Mouse (Mus musculus) gastrocnemius, adult 2 months (tissue): ENCODE data around the gene Pde4d. TPM values are rescaled to one million over a fixed set of nuclear protein-coding genes. Genes with fewer than 3 reads are reported as not detected.

Source experiments
- DNase-seq: peaks from one replicate; pipeline ENCODE4 v3.0.0; 2022
- H3K27ac ChIP-seq: fragments of 200-600 bp; 2 replicates; pipeline ENCODE4 v1.8.1; 2022; ENCODE audit warnings: mild to moderate bottlenecking
- H3K4me3 ChIP-seq: fragments of 200-600 bp; 2 replicates; pipeline ENCODE4 v1.8.1; 2022; ENCODE audit warnings: mild to moderate bottlenecking, moderate library complexity
- CTCF ChIP-seq: fragments of 200-600 bp; IDR thresholded peaks from 2 replicates; pipeline ENCODE4 v1.8.1; 2022; ENCODE audit warnings: antibody characterized with exemption, mild to moderate bottlenecking, moderate library complexity
- intact Hi-C: fragments of 180-260 bp; cut with DNase I; formaldehyde crosslinking; loops from one replicate; pipeline ENCODE4 v1.15.1; 2025
- total RNA-seq, 2 experiments: library from RNA; stranded (reverse); gene quantifications; 2 replicates each; pipeline ENCODE4 v1.2.3; 2021

The Pde4d gene
- total RNA-seq, 2 experiments from 2014 or later, result 239 to 330 TPM

DNA sequence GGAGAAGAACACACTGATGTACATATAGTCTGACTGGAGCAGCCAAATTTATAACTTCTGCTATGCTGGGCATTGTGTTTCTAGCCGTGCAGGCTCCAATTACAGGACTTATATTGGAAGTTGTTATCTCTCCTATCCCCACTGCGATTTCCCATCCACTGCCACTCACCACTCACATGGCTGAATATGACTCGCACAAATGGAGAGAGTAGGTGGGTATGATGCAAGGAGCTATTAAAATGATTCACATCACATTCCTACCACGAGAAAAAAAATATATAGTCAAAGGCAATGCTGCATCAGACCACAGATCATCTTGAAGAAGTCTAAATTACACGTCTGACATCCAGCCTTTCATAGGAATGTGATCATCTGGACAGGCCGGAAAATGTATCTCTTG, 725.5 kb downstream of the Pde4d start:
- H3K27ac ChIP-seq, result no peak overlapping the region
- H3K4me3 ChIP-seq, result no peak overlapping the region
- TF ChIP-seq CTCF, result no peak
- intact Hi-C loops, result no loop called here
- DNase-seq, result no peak

- H3K4me3 ChIP-seq, result no peak overlapping the region
- peak; percentile 19 for DNase-seq
- intact Hi-C loops, result no loop called here
- H3K27ac ChIP-seq, result no peak overlapping the region
- TF ChIP-seq CTCF, result no peak
These were observed 726.3 kb downstream of the Pde4d start for GRCm38 (mm10) chr13:109175852-109176621.

DNA sequence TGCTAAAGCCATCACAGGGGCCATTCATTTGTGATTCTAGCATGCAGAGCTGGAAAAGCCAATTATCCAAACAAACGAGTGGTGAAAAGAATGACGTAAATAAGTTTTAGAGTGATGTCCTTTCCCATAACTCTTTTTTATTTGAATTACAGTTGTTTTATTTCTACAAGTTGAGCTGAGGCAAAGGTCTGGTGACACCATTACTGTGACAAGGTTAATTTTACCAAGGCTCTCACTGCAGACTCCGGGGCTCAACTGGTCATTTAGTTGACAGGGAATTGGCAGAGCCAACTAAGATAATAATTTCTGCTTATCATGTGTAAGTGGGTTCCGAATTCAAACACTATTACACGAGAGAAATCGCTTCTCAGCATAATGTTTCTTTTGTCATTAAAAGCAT, 731.6 kb downstream of the Pde4d start:
- no peak for DNase-seq
- no peak overlapping the region for H3K27ac ChIP-seq
- no peak for TF ChIP-seq CTCF
- H3K4me3 ChIP-seq, result no peak overlapping the region
- intact Hi-C loops, result no loop called here

GRCm38 (mm10) chr13:109190652-109191051, 740.9 kb downstream of the Pde4d start:
- no peak for TF ChIP-seq CTCF
- intact Hi-C loops, result no loop called here
- no peak overlapping the region for H3K4me3 ChIP-seq
- no peak for DNase-seq
- H3K27ac ChIP-seq, result no peak overlapping the region

GRCm38 (mm10) chr13:109191176-109191575, 741.4 kb downstream of the Pde4d start:
- Histone ChIP-seq H3K27ac (no peak overlapping the region), H3K4me3 (no peak overlapping the region)
- no peak for DNase-seq
- TF ChIP-seq CTCF, result no peak
- intact Hi-C loops, result no loop called here

DNA sequence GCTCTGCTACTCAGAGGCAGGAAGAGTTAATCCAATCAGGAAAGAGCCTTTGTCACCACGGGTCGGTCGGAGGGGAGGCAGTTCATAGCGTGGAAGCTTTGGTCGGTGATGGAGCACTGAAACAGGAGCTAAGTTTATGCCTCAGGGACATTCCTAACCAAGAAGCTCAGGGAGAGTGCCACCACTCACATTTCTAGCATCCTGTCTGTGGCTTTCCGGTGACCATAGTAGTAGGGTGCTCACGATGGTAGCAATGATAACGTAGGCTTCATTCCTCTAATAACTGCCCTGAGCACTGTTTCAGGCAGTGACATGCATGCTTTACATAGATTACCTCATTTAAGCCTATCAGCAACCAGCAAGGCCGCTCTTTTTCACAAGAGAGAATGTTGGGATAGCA, 755.8 kb downstream of the Pde4d start:
- intact Hi-C loops, result loop anchor here (10.0 kb wide), 1 partner anchor 821 kb away; no protein-coding TSS in a partner anchor
- Histone ChIP-seq H3K4me3 (no peak overlapping the region), H3K27ac (no peak overlapping the region)
- DNase-seq, result no peak
- no peak for TF ChIP-seq CTCF

DNA sequence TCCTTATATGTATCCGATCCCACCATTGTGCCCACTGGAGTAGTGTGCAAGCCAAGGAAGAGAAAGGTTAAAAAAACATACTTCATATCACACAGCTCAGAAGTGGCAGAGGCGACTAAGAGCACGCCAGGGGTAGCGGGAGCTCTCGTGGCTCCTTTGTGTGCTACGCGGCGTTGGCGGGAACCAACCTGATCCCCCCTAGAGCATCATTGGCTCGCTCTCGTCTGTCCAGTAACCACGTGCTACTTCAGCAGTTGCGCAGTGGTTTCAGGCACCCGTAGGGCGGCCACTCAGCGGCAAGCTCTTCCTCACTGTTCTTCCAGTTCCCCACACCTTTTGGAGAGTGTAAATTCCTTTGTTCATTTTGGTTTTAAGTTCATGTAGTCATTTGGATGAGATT, 758.9 kb downstream of the Pde4d start:
- intact Hi-C loops, result loop anchor here (10.0 kb wide), 1 partner anchor 824 kb away; no protein-coding TSS in a partner anchor
- TF ChIP-seq CTCF, result no peak
- Histone ChIP-seq H3K27ac (no peak overlapping the region), H3K4me3 (no peak overlapping the region)
- DNase-seq, result no peak

GRCm38 (mm10) chr13:109209413-109209812, 759.7 kb downstream of the Pde4d start:
- DNase-seq, result no peak
- TF ChIP-seq CTCF, result no peak
- H3K4me3 ChIP-seq, result no peak overlapping the region
- peak overlapping the region; percentile 35; the same call in 1 of the 2 replicates for H3K27ac ChIP-seq
- intact Hi-C loops, result loop anchor here (10.0 kb wide), 1 partner anchor 825 kb away; no protein-coding TSS in a partner anchor

- Histone ChIP-seq H3K27ac (no peak overlapping the region), H3K4me3 (no peak overlapping the region)
- peak; percentile 78 for DNase-seq
- peak; percentile 93 for TF ChIP-seq CTCF
- intact Hi-C loops, result loop anchor here (5.0 kb wide), 2 partner anchors 328 to 863 kb away; no protein-coding TSS in a partner anchor
These were observed 760.7 kb downstream of the Pde4d start for GRCm38 (mm10) chr13:109210403-109210802.

- DNase-seq, result no peak
- Histone ChIP-seq H3K4me3 (peak overlapping the region; percentile 64), H3K27ac (no peak overlapping the region)
- TF ChIP-seq CTCF, result no peak
- intact Hi-C loops, result loop anchor here (5.0 kb wide), 2 partner anchors 329 to 864 kb away; no protein-coding TSS in a partner anchor
These were observed 761.7 kb downstream of the Pde4d start for GRCm38 (mm10) chr13:109211471-109211870.

- no peak for TF ChIP-seq CTCF
- Histone ChIP-seq H3K27ac (peak overlapping the region; percentile 7; the same call in 1 of the 2 replicates), H3K4me3 (peak overlapping the region; percentile 64)
- intact Hi-C loops, result loop anchor here (5.0 kb wide), 2 partner anchors 330 to 865 kb away; no protein-coding TSS in a partner anchor
- no peak for DNase-seq
These were observed 762.3 kb downstream of the Pde4d start for GRCm38 (mm10) chr13:109211941-109212487.

DNA sequence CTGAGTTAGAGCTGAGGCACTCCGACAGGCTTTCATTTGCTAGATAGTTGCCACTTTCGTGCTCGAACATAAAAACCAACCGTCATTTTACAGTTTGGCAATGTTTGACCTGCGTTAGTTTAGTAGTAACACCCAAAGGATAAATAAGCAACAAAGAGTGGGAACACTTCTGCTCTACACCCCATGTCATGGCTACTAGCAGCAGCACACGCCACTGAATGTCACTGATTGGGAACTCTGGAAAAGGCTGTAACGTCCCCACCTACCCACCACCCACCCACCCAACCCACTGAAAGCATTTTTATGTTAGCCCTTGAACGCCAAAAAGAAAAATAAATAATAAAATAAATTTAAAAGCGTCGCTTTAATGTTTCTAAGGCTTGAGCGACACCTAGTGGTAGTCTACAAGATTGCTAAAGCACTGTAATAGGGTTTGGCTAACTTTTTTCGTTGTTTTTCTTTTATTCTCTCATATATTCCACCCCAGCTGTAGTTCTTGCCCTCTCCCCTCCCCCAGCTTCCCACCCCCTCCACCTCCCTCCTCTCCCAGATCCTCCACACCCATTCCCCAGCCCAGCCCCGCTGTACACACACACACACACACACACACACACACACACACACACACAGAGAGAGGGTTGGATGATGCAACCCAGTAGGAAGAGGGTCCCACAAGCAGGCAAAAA, 763.2 kb downstream of the Pde4d start:
- peak; percentile 75 for TF ChIP-seq CTCF
- intact Hi-C loops, result loop anchor here (5.0 kb wide), 2 partner anchors 331 to 866 kb away; no protein-coding TSS in a partner anchor
- Histone ChIP-seq H3K4me3 (peak overlapping the region; percentile 64), H3K27ac (no peak overlapping the region)
- no peak for DNase-seq
